Mouse (Mus musculus) kidney, adult 2 months (tissue): ENCODE measurements around the gene Cntnap1. TPM values are rescaled to one million over a fixed set of nuclear protein-coding genes. Genes with fewer than 3 reads are reported as not detected.

ENCODE experiments used
- DNase-seq: peaks from one replicate; pipeline ENCODE4 v3.0.0; 2021
- H3K27ac ChIP-seq: fragments of 200-500 bp; 2 replicates; pipeline ENCODE4 v1.5.1; 2012; ENCODE audit warnings: low read depth, low read length, control low read depth, inconsistent platforms; ENCODE audit not compliant: insufficient read depth
- H3K27me3 ChIP-seq: fragments of 200-500 bp; replicated peaks from 2 replicates; pipeline ENCODE4 v1.6.1; 2012; ENCODE audit warnings: mild to moderate bottlenecking, moderate library complexity, low read length, inconsistent platforms; ENCODE audit not compliant: control insufficient read depth, insufficient read depth
- H3K36me3 ChIP-seq: fragments of 200-500 bp; 2 replicates; pipeline ENCODE4 v1.6.1; 2012; ENCODE audit warnings: mild to moderate bottlenecking, moderate library complexity, low read length, inconsistent platforms; ENCODE audit not compliant: control insufficient read depth, insufficient read depth
- H3K4me1 ChIP-seq: fragments of 200-500 bp; 2 replicates; pipeline ENCODE4 v1.6.1; 2011; ENCODE audit warnings: low read length; ENCODE audit not compliant: control insufficient read depth, insufficient read depth
- H3K4me3 ChIP-seq: fragments of 200-500 bp; 2 replicates; pipeline ENCODE4 v1.5.1; 2011; ENCODE audit warnings: mild to moderate bottlenecking, low read depth, low read length, control low read depth; ENCODE audit not compliant: insufficient read depth
- CTCF ChIP-seq: fragments of 200-500 bp; conservative IDR thresholded peaks from 2 replicates; pipeline ENCODE4 v1.5.1; 2011; ENCODE audit warnings: low read depth, mild to moderate bottlenecking, control low read depth, low read length, moderate library complexity, mixed read lengths; ENCODE audit not compliant: insufficient read depth, insufficient read length
- POLR2A ChIP-seq: fragments of 200-500 bp; IDR thresholded peaks from one replicate; pipeline ENCODE4 v1.6.1; 2011; ENCODE audit warnings: low read depth, low read length, control low read depth
- WGBS: fragments of 180-500 bp; shearing (Covaris S2); methylation state at CpG from one replicate; pipeline ENCODE4 v1.1.7; 2018; 5-methylcytosine and 5-hydroxymethylcytosine counted together
- polyA plus RNA-seq: library from polyadenylated mRNA; depleted of rRNA; stranded (reverse); fragments of >200 nt; gene quantifications from 2 replicates; pipeline ENCODE4 v1.2.3, GENCODE M21; 2012

Cntnap1 gene
- polyA plus RNA-seq, 1 experiment, result 3.6 TPM

DNA sequence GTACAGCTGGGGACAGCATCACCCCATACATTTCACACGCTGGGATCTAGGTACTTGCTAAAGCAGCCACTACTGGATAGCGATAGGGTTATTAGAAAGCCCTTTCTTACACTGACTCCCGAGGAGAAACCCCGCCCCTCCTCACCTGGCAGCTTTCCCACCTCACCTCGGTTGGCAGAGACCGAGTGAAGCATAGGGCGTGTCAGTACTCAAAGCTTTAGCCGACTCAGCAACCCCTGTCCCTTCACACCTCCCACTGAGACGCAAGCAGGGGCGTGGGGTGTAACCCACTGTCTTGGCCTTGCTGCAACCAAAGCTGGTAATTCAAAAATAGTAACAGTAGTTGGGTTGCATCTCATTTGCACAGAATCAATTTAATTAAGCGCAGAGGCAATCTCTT lies 2.8 kb downstream of the Cntnap1 start:
- H3K36me3 ChIP-seq, result no peaks in the 10 kb centered on the region
- peak; percentile 93 for DNase-seq
- peaks cover 26% of the 10 kb centered on the region; the same call in 1 of the 2 replicates for H3K4me1 ChIP-seq
- H3K4me3 ChIP-seq, result no peak overlapping the region
- peak overlapping the region; percentile 33 for H3K27ac ChIP-seq
- WGBS, result 5% methylated on average over 11 of the region's 11 CpGs
- no peaks in the 10 kb centered on the region for H3K27me3 ChIP-seq
- TF ChIP-seq CTCF, result no peak
- TF ChIP-seq POLR2A, result no peak

- peaks cover 26% of the 10 kb centered on the region; the same call in 1 of the 2 replicates for H3K4me1 ChIP-seq
These were observed 3.5 kb downstream of the Cntnap1 start for GRCm38 (mm10) chr11:101173631-101174388.

DNA sequence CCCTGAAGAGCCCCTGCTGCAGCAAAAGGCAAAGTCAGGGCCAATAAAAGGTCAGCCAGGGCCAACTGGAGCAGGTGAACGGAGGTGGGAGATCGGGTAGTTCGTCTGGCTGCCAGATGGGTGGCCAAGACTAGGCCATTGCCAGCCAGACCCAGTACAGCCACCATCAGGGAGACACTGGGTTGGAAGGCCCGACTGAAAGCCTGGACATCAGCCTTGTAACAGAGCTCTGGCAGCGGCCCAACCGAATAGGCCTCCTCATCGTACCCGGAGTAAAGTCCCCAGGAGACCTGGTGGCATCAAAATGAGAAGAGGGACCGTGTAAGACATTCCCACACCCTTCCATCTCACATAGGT lies 4.0 kb downstream of the Cntnap1 start:
- H3K4me3 ChIP-seq, result peak overlapping the region; percentile 51
- TF ChIP-seq CTCF (no peak), POLR2A (no peak)
- no peak for DNase-seq
- no peaks in the 10 kb centered on the region for H3K27me3 ChIP-seq
- H3K4me1 ChIP-seq, result peaks cover 23% of the 10 kb centered on the region; the same call in 1 of the 2 replicates
- no peak overlapping the region for H3K27ac ChIP-seq
- WGBS, result 28% methylated on average over 9 of the region's 9 CpGs
- no peaks in the 10 kb centered on the region for H3K36me3 ChIP-seq

More at GRCm38 (mm10) chr11:101173631-101174388, 3.5 kb downstream of the Cntnap1 start:
- TF ChIP-seq CTCF (peak; percentile 71), POLR2A (no peak)
- WGBS, result 7% methylated on average over 61 of the region's 61 CpGs
- Histone ChIP-seq H3K36me3 (no peaks in the 10 kb centered on the region), H3K27ac (peak overlapping the region; percentile 65), H3K27me3 (no peaks in the 10 kb centered on the region), H3K4me3 (peak overlapping the region; percentile 51)
- peak; percentile 89 for DNase-seq

- Histone ChIP-seq H3K36me3 (no peaks in the 10 kb centered on the region), H3K4me1 (peaks cover 22% of the 10 kb centered on the region; the same call in 1 of the 2 replicates), H3K27me3 (no peaks in the 10 kb centered on the region), H3K4me3 (peak within 1 kb of the TSS; percentile 51), H3K27ac (no peak within 1 kb of the TSS)
- TF ChIP-seq POLR2A (no peak), CTCF (peak; percentile 42)
- no peak for DNase-seq
- WGBS, result 28% methylated on average over 14 of the region's 14 CpGs
These were observed 4.7 kb downstream of the Cntnap1 start, which contains the start of gene Ccr10 for GRCm38 (mm10) chr11:101174851-101175628. Ccr10 (minus strand) TSS chr11:101175443.

DNA sequence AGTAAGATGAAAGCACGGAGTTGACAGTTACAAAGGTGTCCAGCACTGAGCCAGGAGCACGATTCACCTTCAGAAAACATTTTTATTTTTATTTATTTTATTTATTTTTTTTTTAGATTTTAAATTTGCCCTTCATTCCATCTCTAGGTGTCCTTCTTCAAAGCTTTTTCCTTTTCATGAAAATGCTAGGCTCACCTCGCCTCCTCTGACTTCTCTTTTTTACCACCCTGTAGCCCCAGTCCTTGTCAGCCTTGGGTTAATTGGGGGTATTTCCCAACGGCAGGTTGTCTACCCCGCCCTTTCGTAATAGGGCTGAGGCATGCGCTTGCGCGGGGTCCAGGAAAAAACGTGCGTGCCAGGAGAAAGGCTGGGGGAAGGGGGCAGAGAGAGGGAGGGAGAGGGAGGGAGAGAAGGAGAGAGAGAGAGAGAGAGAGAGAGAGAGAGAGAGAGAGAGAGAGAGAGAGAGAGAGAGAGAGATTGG lies 5.4 kb downstream of the Cntnap1 start:
- peaks cover 22% of the 10 kb centered on the region; the same call in 1 of the 2 replicates for H3K4me1 ChIP-seq
- H3K27ac ChIP-seq, result no peak overlapping the region
- no peaks in the 10 kb centered on the region for H3K27me3 ChIP-seq
- DNase-seq, result no peak
- 19% methylated on average over 11 of the region's 11 CpGs for WGBS
- TF ChIP-seq POLR2A (no peak), CTCF (no peak)
- H3K4me3 ChIP-seq, result no peak overlapping the region
- no peaks in the 10 kb centered on the region for H3K36me3 ChIP-seq

- Histone ChIP-seq H3K27me3 (no peaks in the 10 kb centered on the region), H3K4me1 (peaks cover 22% of the 10 kb centered on the region; the same call in 1 of the 2 replicates), H3K27ac (no peak overlapping the region), H3K36me3 (no peaks in the 10 kb centered on the region), H3K4me3 (no peak overlapping the region)
- WGBS, result 4% methylated on average over 25 of the region's 25 CpGs
- DNase-seq, result peak; percentile 47
- peak; percentile 44; the same call in 1 of the 2 replicates for TF ChIP-seq CTCF
- TF ChIP-seq POLR2A, result no peak
These were observed 5.9 kb downstream of the Cntnap1 start for GRCm38 (mm10) chr11:101176117-101176691.
